Mouse (Mus musculus): ENCODE measurements around the gene Aldh16a1. TPM values are rescaled to one million over a fixed set of nuclear protein-coding genes. Genes with fewer than 3 reads are reported as not detected.
A peak's percentile ranks its signal among the peaks of the same experiment; 100 is the strongest.

Gene Aldh16a1
- polyA plus RNA-seq, 2 experiments: 17.9 to 23.1 TPM

- Histone ChIP-seq H3K27ac (no peak within 1 kb of the TSS), H3K4me1 (replicated peaks; ENCODE audit: control insufficient read depth in 2 of 2, insufficient read depth in 2 of 2, low read length in 1 of 2) (no peaks in the 10 kb centered on the region; a peak in 1 of 4 replicates), H3K9me3 (ENCODE audit: control insufficient read depth, low read length) (no peaks in the 10 kb centered on the region), H3K4me2 (ENCODE audit: low read depth) (peak within 1 kb of the TSS; percentile 51), H3K36me3 (replicated peaks; ENCODE audit: control insufficient read depth, insufficient read depth, low read depth) (no peaks in the 10 kb centered on the region), H3K9ac (replicated peaks) (no peak within 1 kb of the TSS), H3K27me3 (ENCODE audit: control insufficient read depth, insufficient read depth, low read length) (peaks cover 85% of the 10 kb centered on the region), H3K4me3 (ENCODE audit: insufficient read depth in 1 of 2, low read depth in 2 of 2, low read length in 2 of 2) (peak within 1 kb of the TSS in 1 of 2 experiments; percentile 9; a peak in 2 of 4 replicates)
- no peak for TF ChIP-seq EP300 (IDR thresholded peaks at IDR 0.05; ENCODE audit: low read depth)
- no peak for TF ChIP-seq CTCF (IDR thresholded peaks at IDR 0.05; ENCODE audit: low read depth)
- 21% methylated on average over 19 of the region's 20 CpGs for WGBS (ENCODE audit: insufficient replicate concordance)
- DNase-seq (ENCODE audit: low read depth in 3 of 3, low spot score in 3 of 3) (no peak), ATAC-seq (ENCODE audit: insufficient read depth) (no peak)
Measured at GRCm38 (mm10) chr7:45180896-45181477, 26.6 kb upstream of the Aldh16a1 start, which contains the start of gene Pth2. Pth2 (plus strand) TSS chr7:45180995.

- Histone ChIP-seq H3K27me3 (ENCODE audit: control insufficient read depth, insufficient read depth, low read length) (peaks cover 95% of the 10 kb centered on the region), H3K27ac (no peak within 1 kb of the TSS), H3K9me3 (ENCODE audit: control insufficient read depth, low read length) (no peaks in the 10 kb centered on the region), H3K36me3 (replicated peaks; ENCODE audit: control insufficient read depth, insufficient read depth, low read depth) (no peaks in the 10 kb centered on the region), H3K4me3 (ENCODE audit: insufficient read depth in 1 of 2, low read depth in 2 of 2, low read length in 2 of 2) (no peak within 1 kb of the TSS), H3K4me2 (ENCODE audit: low read depth) (no peak within 1 kb of the TSS), H3K9ac (replicated peaks) (no peak within 1 kb of the TSS), H3K4me1 (replicated peaks; ENCODE audit: control insufficient read depth in 2 of 2, insufficient read depth in 2 of 2, low read length in 1 of 2) (no peaks in the 10 kb centered on the region; a peak in 1 of 4 replicates)
- no peak for DNase-seq (ENCODE audit: low read depth in 3 of 3, low spot score in 3 of 3)
- TF ChIP-seq EP300 (IDR thresholded peaks at IDR 0.05; ENCODE audit: low read depth): no peak
- TF ChIP-seq CTCF (IDR thresholded peaks at IDR 0.05; ENCODE audit: low read depth): no peak
- ATAC-seq (ENCODE audit: insufficient read depth): no peak
- 20% methylated on average over 7 of the region's 7 CpGs for WGBS (ENCODE audit: insufficient replicate concordance)
Measured at GRCm38 (mm10) chr7:45179469-45179868, 25.1 kb upstream of the Aldh16a1 start, which contains the start of gene Gfy. Gfy (minus strand) TSS chr7:45179569.

GRCm38 (mm10) chr7:45178550-45178949 is 24.2 kb upstream of the Aldh16a1 start:
- DNase-seq (ENCODE audit: low read depth in 3 of 3, low spot score in 3 of 3): no peak
- no peaks in the 10 kb centered on the region; a peak in 1 of 4 replicates for H3K4me1 ChIP-seq (replicated peaks; ENCODE audit: control insufficient read depth in 2 of 2, insufficient read depth in 2 of 2, low read length in 1 of 2)
- WGBS (ENCODE audit: insufficient replicate concordance): 21% methylated on average over 7 of the region's 7 CpGs
- no peak overlapping the region for H3K4me2 ChIP-seq (ENCODE audit: low read depth)
- TF ChIP-seq CTCF (IDR thresholded peaks at IDR 0.05; ENCODE audit: low read depth) (no peak), EP300 (IDR thresholded peaks at IDR 0.05; ENCODE audit: low read depth) (no peak)
- no peaks in the 10 kb centered on the region for H3K9me3 ChIP-seq (ENCODE audit: control insufficient read depth, low read length)
- ATAC-seq (ENCODE audit: insufficient read depth): no peak
- no peak overlapping the region for H3K27ac ChIP-seq
- H3K9ac ChIP-seq (replicated peaks): no peak overlapping the region
- H3K36me3 ChIP-seq (replicated peaks; ENCODE audit: control insufficient read depth, insufficient read depth, low read depth): no peaks in the 10 kb centered on the region
- H3K27me3 ChIP-seq (ENCODE audit: control insufficient read depth, insufficient read depth, low read length): peaks cover 92% of the 10 kb centered on the region
- no peak overlapping the region for H3K4me3 ChIP-seq (ENCODE audit: insufficient read depth in 1 of 2, low read depth in 2 of 2, low read length in 2 of 2)

GRCm38 (mm10) chr7:45176356-45176755 is 22.0 kb upstream of the Aldh16a1 start:
- no peaks in the 10 kb centered on the region for H3K9me3 ChIP-seq (ENCODE audit: control insufficient read depth, low read length)
- H3K9ac ChIP-seq (replicated peaks): no peak overlapping the region
- H3K27ac ChIP-seq: no peak overlapping the region
- WGBS (ENCODE audit: insufficient replicate concordance): 5% methylated on average over 31 of the region's 31 CpGs
- H3K27me3 ChIP-seq (ENCODE audit: control insufficient read depth, insufficient read depth, low read length): peaks cover 78% of the 10 kb centered on the region
- TF ChIP-seq EP300 (IDR thresholded peaks at IDR 0.05; ENCODE audit: low read depth): no peak
- TF ChIP-seq CTCF (IDR thresholded peaks at IDR 0.05; ENCODE audit: low read depth): no peak
- no peak overlapping the region for H3K4me3 ChIP-seq (ENCODE audit: insufficient read depth in 1 of 2, low read depth in 2 of 2, low read length in 2 of 2)
- ATAC-seq (ENCODE audit: insufficient read depth) (no peak), DNase-seq (ENCODE audit: low read depth in 3 of 3, low spot score in 3 of 3) (no peak)
- no peaks in the 10 kb centered on the region for H3K4me1 ChIP-seq (replicated peaks; ENCODE audit: control insufficient read depth in 2 of 2, insufficient read depth in 2 of 2, low read length in 1 of 2)
- no peaks in the 10 kb centered on the region for H3K36me3 ChIP-seq (replicated peaks; ENCODE audit: control insufficient read depth, insufficient read depth, low read depth)
- no peak overlapping the region for H3K4me2 ChIP-seq (ENCODE audit: low read depth)

- Histone ChIP-seq H3K27ac (no peak overlapping the region), H3K4me2 (ENCODE audit: low read depth) (no peak overlapping the region), H3K4me3 (ENCODE audit: insufficient read depth in 1 of 2, low read depth in 2 of 2, low read length in 2 of 2) (no peak overlapping the region), H3K4me1 (replicated peaks; ENCODE audit: control insufficient read depth in 2 of 2, insufficient read depth in 2 of 2, low read length in 1 of 2) (no peaks in the 10 kb centered on the region), H3K36me3 (replicated peaks; ENCODE audit: control insufficient read depth, insufficient read depth, low read depth) (no peaks in the 10 kb centered on the region), H3K9me3 (ENCODE audit: control insufficient read depth, low read length) (no peaks in the 10 kb centered on the region), H3K9ac (replicated peaks) (no peak overlapping the region), H3K27me3 (ENCODE audit: control insufficient read depth, insufficient read depth, low read length) (peaks cover 74% of the 10 kb centered on the region)
- DNase-seq (ENCODE audit: low read depth in 3 of 3, low spot score in 3 of 3) (no peak), ATAC-seq (ENCODE audit: insufficient read depth) (no peak)
- TF ChIP-seq EP300 (IDR thresholded peaks at IDR 0.05; ENCODE audit: low read depth): no peak
- TF ChIP-seq CTCF (IDR thresholded peaks at IDR 0.05; ENCODE audit: low read depth): no peak
- WGBS (ENCODE audit: insufficient replicate concordance): 3% methylated on average over 23 of the region's 23 CpGs
Measured at GRCm38 (mm10) chr7:45175929-45176328, 21.5 kb upstream of the Aldh16a1 start.
